Comparison of ENCODE assay signal across 26 mouse cellular contexts in genomic region chr6:47323886-47324285, GRCm38 (mm10).
A peak's percentile ranks its signal among the peaks of the same experiment; 100 is the strongest.
DNase-seq lines count a peak whose midpoint lies in the region; ATAC-seq lines count a peak whose summit lies in the region.
"Had no signal": no experiment of that assay in that cellular context is flagged by ENCODE, and none has a peak within 500 bp of the region (broad histone marks: within the 10 kb centered on the region; RNA-seq: fewer than 3 reads in every experiment).

No protein-coding gene starts in this region.

- H3K27ac ChIP-seq in forebrain, embryonic 13.5 days = no peak overlapping the region
- no peak overlapping the region for H3K27ac ChIP-seq in forebrain, embryonic 10.5 days
- H3K27ac ChIP-seq in hindbrain, embryonic 14.5 days = no peak overlapping the region
- H3K27ac ChIP-seq in hindbrain, embryonic 13.5 days = no peak overlapping the region
- H3K27ac ChIP-seq in midbrain, embryonic 11.5 days (ENCODE audit: low read depth, low read length) = no peak overlapping the region
- no peak overlapping the region for H3K27ac ChIP-seq in midbrain, embryonic 14.5 days (replicated peaks; ENCODE audit: low read depth, low read length)
- H3K27ac ChIP-seq: heart, embryonic 13.5 days; layer of hippocampus, adult 2 months; limb, embryonic 10.5 days; liver, embryonic 15.5 days; lung, embryonic 15.5 days had no signal

- DNase-seq in forebrain, embryonic 10.5 days (ENCODE audit: extremely low spot score, low spot score) = no peak
- peak; percentile 48 for DNase-seq in hindbrain, embryonic 14.5 days (ENCODE audit: low spot score)
- peak; percentile 53 for DNase-seq in midbrain, embryonic 11.5 days (ENCODE audit: low spot score, missing footprints)
- DNase-seq in midbrain, embryonic 14.5 days = no peak
- peak; percentile 30 for DNase-seq in fat pad, adult 2 months (ENCODE audit: extremely low read depth, low read depth, low spot score)
- no peak for DNase-seq in cerebellum, postnatal 25 days
- DNase-seq: adrenal gland, adult 2 months; cerebellum, adult 18-20 months; cerebellum, postnatal 36 days; embryo, embryonic 11 days; gastrocnemius, postnatal 10 days; kidney, postnatal 10 days; liver; lung, postnatal 36 days had no signal

- no peaks in the 10 kb centered on the region for H3K9me3 ChIP-seq in forebrain, embryonic 13.5 days (replicated peaks)
- no peaks in the 10 kb centered on the region for H3K9me3 ChIP-seq in forebrain, embryonic 10.5 days
- no peaks in the 10 kb centered on the region for H3K9me3 ChIP-seq in hindbrain, embryonic 14.5 days (ENCODE audit: control insufficient read depth, low read length)
- H3K9me3 ChIP-seq in hindbrain, embryonic 13.5 days = no peaks in the 10 kb centered on the region
- no peaks in the 10 kb centered on the region for H3K9me3 ChIP-seq in midbrain, embryonic 11.5 days (ENCODE audit: control insufficient read depth, low read length)
- no peaks in the 10 kb centered on the region for H3K9me3 ChIP-seq in midbrain, embryonic 14.5 days (ENCODE audit: control insufficient read depth, low read length)
- H3K9me3 ChIP-seq: heart, embryonic 13.5 days; limb, embryonic 10.5 days; liver, embryonic 15.5 days; lung, embryonic 15.5 days; megakaryocyte, embryonic 14.5 days had no signal

- no peaks in the 10 kb centered on the region for H3K27me3 ChIP-seq in forebrain, embryonic 13.5 days
- H3K27me3 ChIP-seq in forebrain, embryonic 10.5 days (ENCODE audit: poor library complexity, severe bottlenecking) = no peaks in the 10 kb centered on the region
- no peaks in the 10 kb centered on the region for H3K27me3 ChIP-seq in hindbrain, embryonic 14.5 days (ENCODE audit: control insufficient read depth, insufficient read depth, low read length)
- no peaks in the 10 kb centered on the region for H3K27me3 ChIP-seq in hindbrain, embryonic 13.5 days
- H3K27me3 ChIP-seq in midbrain, embryonic 11.5 days (ENCODE audit: control insufficient read depth, insufficient read depth, low read length) = no peaks in the 10 kb centered on the region
- H3K27me3 ChIP-seq in midbrain, embryonic 14.5 days (ENCODE audit: control insufficient read depth, insufficient read depth, low read length) = no peaks in the 10 kb centered on the region
- H3K27me3 ChIP-seq: heart, embryonic 13.5 days; liver, embryonic 15.5 days; lung, embryonic 15.5 days; megakaryocyte, embryonic 14.5 days; Patski had no signal

- H3K9ac ChIP-seq in forebrain, embryonic 13.5 days = no peak overlapping the region
- H3K9ac ChIP-seq in hindbrain, embryonic 14.5 days = no peak overlapping the region
- H3K9ac ChIP-seq in hindbrain, embryonic 13.5 days = no peak overlapping the region
- no peak overlapping the region for H3K9ac ChIP-seq in midbrain, embryonic 11.5 days (ENCODE audit: low read length)
- no peak overlapping the region for H3K9ac ChIP-seq in midbrain, embryonic 14.5 days (replicated peaks; ENCODE audit: low read length)
- H3K9ac ChIP-seq: heart, embryonic 13.5 days; liver, embryonic 15.5 days; lung, embryonic 15.5 days had no signal

- WGBS in forebrain, embryonic 13.5 days = 58% methylated on average over 5 of the region's 5 CpGs
- 85% methylated on average over 5 of the region's 5 CpGs for WGBS in forebrain, embryonic 10.5 days
- WGBS in hindbrain, embryonic 14.5 days = 60% methylated on average over 5 of the region's 5 CpGs
- 67% methylated on average over 5 of the region's 5 CpGs for WGBS in hindbrain, embryonic 13.5 days
- WGBS in midbrain, embryonic 11.5 days = 85% methylated on average over 5 of the region's 5 CpGs
- WGBS in midbrain, embryonic 14.5 days = 89% methylated on average over 5 of the region's 5 CpGs

- H3K4me1 ChIP-seq in forebrain, embryonic 13.5 days = peaks cover 21% of the 10 kb centered on the region
- peaks cover 17% of the 10 kb centered on the region for H3K4me1 ChIP-seq in forebrain, embryonic 10.5 days
- peaks cover 10% of the 10 kb centered on the region for H3K4me1 ChIP-seq in hindbrain, embryonic 14.5 days (replicated peaks; ENCODE audit: control insufficient read depth, insufficient read depth, low read length)
- peaks cover 10% of the 10 kb centered on the region for H3K4me1 ChIP-seq in hindbrain, embryonic 13.5 days (replicated peaks)
- H3K4me1 ChIP-seq in midbrain, embryonic 11.5 days (ENCODE audit: control insufficient read depth, insufficient read depth, low read length) = peaks cover 8% of the 10 kb centered on the region; the same call in 1 of the 2 replicates
- H3K4me1 ChIP-seq in midbrain, embryonic 14.5 days (ENCODE audit: control insufficient read depth, insufficient read depth, low read length) = peaks cover 11% of the 10 kb centered on the region; the same call in 1 of the 2 replicates

- no peak overlapping the region for H3K4me2 ChIP-seq in forebrain, embryonic 13.5 days
- H3K4me2 ChIP-seq in hindbrain, embryonic 14.5 days (replicated peaks) = no peak overlapping the region
- no peak overlapping the region for H3K4me2 ChIP-seq in hindbrain, embryonic 13.5 days
- H3K4me2 ChIP-seq in midbrain, embryonic 11.5 days = no peak overlapping the region
- no peak overlapping the region for H3K4me2 ChIP-seq in midbrain, embryonic 14.5 days (ENCODE audit: low read length)
- H3K4me2 ChIP-seq: heart, embryonic 13.5 days; liver, embryonic 15.5 days; lung, embryonic 15.5 days had no signal

- 0 out of 2 replicates have a peak, but pooled peaks have one; percentile 43 for ATAC-seq in forebrain, embryonic 13.5 days
- no peak for ATAC-seq in hindbrain, embryonic 14.5 days (ENCODE audit: low FRiP score)
- ATAC-seq in hindbrain, embryonic 13.5 days (ENCODE audit: low FRiP score) = no peak
- ATAC-seq in midbrain, embryonic 11.5 days (ENCODE audit: low FRiP score) = no peak
- no peak for ATAC-seq in midbrain, embryonic 14.5 days (ENCODE audit: low FRiP score, low TSS enrichment)
- ATAC-seq: CD4-positive, CD25-positive, alpha-beta regulatory T cell, adult 4 months; intestine, postnatal 0 days; midbrain, embryonic 16.5 days; Patski had no signal

- no peaks in the 10 kb centered on the region for H3K36me3 ChIP-seq in forebrain, embryonic 13.5 days (ENCODE audit: poor library complexity, severe bottlenecking)
- H3K36me3 ChIP-seq in forebrain, embryonic 10.5 days (replicated peaks) = no peaks in the 10 kb centered on the region
- H3K36me3 ChIP-seq in hindbrain, embryonic 14.5 days (replicated peaks; ENCODE audit: control insufficient read depth, insufficient read depth) = no peaks in the 10 kb centered on the region
- no peaks in the 10 kb centered on the region for H3K36me3 ChIP-seq in hindbrain, embryonic 13.5 days
- no peaks in the 10 kb centered on the region for H3K36me3 ChIP-seq in midbrain, embryonic 11.5 days (ENCODE audit: control insufficient read depth, insufficient read depth, low read length)
- no peaks in the 10 kb centered on the region for H3K36me3 ChIP-seq in midbrain, embryonic 14.5 days (ENCODE audit: control insufficient read depth, insufficient read depth, low read length)
- H3K36me3 ChIP-seq: heart, embryonic 13.5 days; limb, embryonic 10.5 days; liver, embryonic 15.5 days; lung, embryonic 15.5 days had no signal

- no peak overlapping the region for H3K4me3 ChIP-seq in forebrain, embryonic 13.5 days
- H3K4me3 ChIP-seq in forebrain, embryonic 10.5 days = no peak overlapping the region
- H3K4me3 ChIP-seq in hindbrain, embryonic 14.5 days (replicated peaks; ENCODE audit: low read length) = no peak overlapping the region
- no peak overlapping the region for H3K4me3 ChIP-seq in hindbrain, embryonic 13.5 days
- no peak overlapping the region for H3K4me3 ChIP-seq in midbrain, embryonic 11.5 days (ENCODE audit: low read depth, low read length)
- no peak overlapping the region for H3K4me3 ChIP-seq in midbrain, embryonic 14.5 days (replicated peaks; ENCODE audit: low read depth, low read length)
- H3K4me3 ChIP-seq: heart, embryonic 13.5 days; layer of hippocampus, adult 2 months; limb, embryonic 10.5 days; liver, embryonic 15.5 days; lung, embryonic 15.5 days had no signal

Comparison
In these comparisons a context has a peak if more than half of its experiments do, and no peak if none do; other contexts are left out.
1. DNase-seq: peak in hindbrain, embryonic 14.5 days (single experiment), midbrain, embryonic 11.5 days (single experiment) and fat pad, adult 2 months (single experiment); none in forebrain, embryonic 10.5 days (single experiment), midbrain, embryonic 14.5 days (single experiment) and cerebellum, postnatal 25 days (0 of 2).